Mouse (Mus musculus) mouse trophoblast stem cell (cell line): ENCODE measurements around the gene Gm436.

Source experiments
- in situ Hi-C, 2 experiments: fragments of 300-500 bp; cut with MseI, MboI; formaldehyde crosslinking; loops; 2 replicates in 1 of 2; 3 replicates in 1 of 2; pipeline ENCODE4 v1.15.1; 2025

Gene Gm436

DNA sequence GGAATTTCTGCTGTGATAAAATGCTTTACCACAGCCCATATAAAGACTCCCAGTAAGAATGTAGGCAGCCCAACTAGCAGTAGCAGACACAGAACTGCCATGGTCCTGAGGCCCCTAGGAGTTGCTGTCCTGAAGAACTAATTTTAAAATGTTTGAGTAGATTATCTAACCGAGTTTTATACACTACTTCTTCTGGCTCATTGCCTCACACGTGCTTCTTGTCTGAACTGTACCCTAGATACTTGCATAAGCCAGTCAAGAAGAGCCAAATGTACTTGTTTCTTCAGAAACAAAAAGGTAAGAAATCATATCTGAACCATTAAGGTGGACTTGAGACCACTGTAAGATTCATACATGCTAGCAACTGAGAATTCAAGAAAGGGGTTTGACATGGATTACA lies at the start of gene Gm436:
Gm436 (minus strand) TSS at position 101 of the 400 bp plus-strand sequence.
- in situ Hi-C loops: no loop called here

GRCm38 (mm10) chr4:144721304-144721703 lies 35.1 kb upstream of the Gm436 start, which contains the start of gene Gm13178:
Gene Gm13178 (minus strand): TSS chr4:144721404.
- in situ Hi-C loops: no loop called here

- in situ Hi-C loops: no loop called here
These were observed 33.5 kb upstream of the Gm436 start for GRCm38 (mm10) chr4:144719691-144720090.

- in situ Hi-C loops: no loop called here
These were observed 32.1 kb upstream of the Gm436 start for GRCm38 (mm10) chr4:144718288-144718687.

- in situ Hi-C loops: no loop called here
These were observed 47.9 kb downstream of the Gm436 start for GRCm38 (mm10) chr4:144638263-144638662.
